Mouse (Mus musculus) liver, adult 2 months (tissue): ENCODE data around the gene I830077J02Rik. TPM values are rescaled to one million over a fixed set of nuclear protein-coding genes. Genes with fewer than 3 reads are reported as not detected.
A peak's percentile ranks its signal among the peaks of the same experiment; 100 is the strongest.

Experiments
- DNase-seq: peaks from one replicate; pipeline ENCODE4 v3.0.0-alpha.2; 2011; ENCODE audit warnings: low read depth, low spot score; ENCODE audit errors: extremely low read depth
- H3K27ac ChIP-seq: fragments of 200-500 bp; replicated peaks from 2 replicates; pipeline ENCODE4 v1.5.1; 2012; ENCODE audit warnings: low read depth, mild to moderate bottlenecking, control low read depth, inconsistent platforms, low read length; ENCODE audit not compliant: insufficient read depth
- H3K27me3 ChIP-seq: fragments of 200-500 bp; 2 replicates; pipeline ENCODE4 v1.6.1; 2012; ENCODE audit warnings: mild to moderate bottlenecking, moderate library complexity, low read length, inconsistent platforms; ENCODE audit not compliant: control insufficient read depth, insufficient read depth
- H3K36me3 ChIP-seq: fragments of 200-500 bp; 2 replicates; pipeline ENCODE4 v1.6.1; 2012; ENCODE audit warnings: low read length, inconsistent platforms; ENCODE audit not compliant: control insufficient read depth, insufficient read depth
- H3K4me1 ChIP-seq: fragments of 200-500 bp; 2 replicates; pipeline ENCODE4 v1.6.1; 2011; ENCODE audit warnings: low read length; ENCODE audit not compliant: control insufficient read depth, insufficient read depth
- H3K4me3 ChIP-seq: fragments of 200-500 bp; 2 replicates; pipeline ENCODE4 v1.5.1; 2011; ENCODE audit warnings: low read depth, mild to moderate bottlenecking, control low read depth, low read length, moderate library complexity; ENCODE audit not compliant: insufficient read depth
- H3K79me2 ChIP-seq: fragments of 200-500 bp; 2 replicates; pipeline ENCODE4 v1.6.1; 2012; ENCODE audit warnings: inconsistent platforms, mild to moderate bottlenecking, low read length, moderate library complexity; ENCODE audit not compliant: control insufficient read depth, insufficient read depth
- H3K9ac ChIP-seq: fragments of 200-500 bp; 2 replicates; pipeline ENCODE4 v1.6.1; 2012; ENCODE audit warnings: low read depth, mild to moderate bottlenecking, control low read depth, inconsistent platforms, low read length
- CTCF ChIP-seq: fragments of 200-500 bp; IDR thresholded peaks from 2 replicates; pipeline ENCODE4 v1.5.1; 2011; ENCODE audit warnings: low read depth, low read length, control low read depth
- POLR2A ChIP-seq: fragments of 200-500 bp; IDR thresholded peaks from 2 replicates; pipeline ENCODE4 v1.6.1; 2011; ENCODE audit warnings: low read length, control low read depth; ENCODE audit not compliant: insufficient read depth; ENCODE audit errors: extremely low read depth
- WGBS: fragments of 180-500 bp; shearing (Covaris S2); methylation state at CpG from one replicate; pipeline ENCODE4 v1.1.7; 2018; 5-methylcytosine and 5-hydroxymethylcytosine counted together
- polyA plus RNA-seq: library from polyadenylated mRNA; depleted of rRNA; stranded (reverse); fragments of >200 nt; gene quantifications from 2 replicates; pipeline ENCODE4 v1.2.3, GENCODE M21; 2012
- total RNA-seq: library from RNA; depleted of rRNA; stranded (reverse); fragments of >200 nt; gene quantifications from 2 replicates; pipeline ENCODE4 v1.2.3, GENCODE M21; 2014

I830077J02Rik gene
- total and polyA plus RNA-seq, 2 experiments: 0.39 to 0.55 TPM

- no peaks in the 10 kb centered on the region for H3K36me3 ChIP-seq
- no peak overlapping the region for H3K4me3 ChIP-seq
- no peaks in the 10 kb centered on the region for H3K79me2 ChIP-seq
- H3K27ac ChIP-seq: no peak overlapping the region
- TF ChIP-seq CTCF: no peak
- no peak for TF ChIP-seq POLR2A
- peaks cover 2% of the 10 kb centered on the region; the same call in 1 of the 2 replicates for H3K4me1 ChIP-seq
- 47% methylated on average over 3 of the region's 3 CpGs for WGBS
- H3K9ac ChIP-seq: no peak overlapping the region
- peak; percentile 83 for DNase-seq
- no peaks in the 10 kb centered on the region for H3K27me3 ChIP-seq
These were observed 43.5 kb downstream of the I830077J02Rik start for GRCm38 (mm10) chr3:105888961-105889360.

GRCm38 (mm10) chr3:105883111-105883510 lies 49.4 kb downstream of the I830077J02Rik start:
- H3K27ac ChIP-seq: no peak overlapping the region

DNA sequence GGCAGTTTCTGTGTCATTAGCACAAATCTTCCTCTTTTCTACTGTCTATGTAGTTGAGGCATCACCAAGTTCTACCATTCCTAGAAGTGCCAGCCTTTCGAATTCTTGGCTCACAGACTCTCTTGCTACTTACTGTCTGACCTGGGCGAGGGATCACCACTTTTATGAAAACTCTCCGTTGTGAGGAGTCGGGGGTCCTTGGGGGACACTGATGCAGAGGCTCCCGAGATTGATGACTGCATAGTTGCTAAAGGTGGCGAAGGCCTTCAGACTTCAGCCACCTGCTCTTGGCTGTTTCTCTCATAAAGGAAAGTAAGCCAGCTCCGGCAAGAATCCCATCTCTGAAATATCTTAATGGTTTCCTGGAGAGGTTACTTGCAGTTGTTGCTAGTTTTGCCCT lies 50.4 kb downstream of the I830077J02Rik start:
- Histone ChIP-seq H3K9ac (no peak overlapping the region), H3K79me2 (no peaks in the 10 kb centered on the region), H3K4me1 (no peaks in the 10 kb centered on the region; the same call in 1 of the 2 replicates), H3K4me3 (no peak overlapping the region), H3K27me3 (no peaks in the 10 kb centered on the region), H3K27ac (no peak overlapping the region), H3K36me3 (no peaks in the 10 kb centered on the region)
- DNase-seq: no peak
- WGBS: 92% methylated on average over 7 of the region's 7 CpGs
- TF ChIP-seq CTCF: no peak
- TF ChIP-seq POLR2A: no peak

More at GRCm38 (mm10) chr3:105883111-105883510, 49.4 kb downstream of the I830077J02Rik start:
- Histone ChIP-seq H3K4me1 (no peaks in the 10 kb centered on the region; the same call in 1 of the 2 replicates), H3K27me3 (no peaks in the 10 kb centered on the region), H3K4me3 (no peak overlapping the region), H3K36me3 (no peaks in the 10 kb centered on the region), H3K9ac (no peak overlapping the region), H3K79me2 (no peaks in the 10 kb centered on the region)
- no peak for DNase-seq
- 100% methylated on average over 2 of the region's 2 CpGs for WGBS
- no peak for TF ChIP-seq POLR2A
- TF ChIP-seq CTCF: no peak

- H3K4me3 ChIP-seq: no peak overlapping the region
- DNase-seq: no peak
- no peaks in the 10 kb centered on the region for H3K79me2 ChIP-seq
- no peak overlapping the region for H3K9ac ChIP-seq
- no peaks in the 10 kb centered on the region for H3K27me3 ChIP-seq
- H3K27ac ChIP-seq: no peak overlapping the region
- TF ChIP-seq POLR2A: no peak
- no peak for TF ChIP-seq CTCF
- WGBS: 67% methylated on average over 3 of the region's 3 CpGs
- H3K4me1 ChIP-seq: no peaks in the 10 kb centered on the region; the same call in 1 of the 2 replicates
- no peaks in the 10 kb centered on the region for H3K36me3 ChIP-seq
These were observed 52.0 kb downstream of the I830077J02Rik start for GRCm38 (mm10) chr3:105880419-105880818.

- H3K27ac ChIP-seq: no peak overlapping the region
- TF ChIP-seq CTCF (no peak), POLR2A (no peak)
- WGBS: 92% methylated on average over 8 of the region's 8 CpGs
- no peak overlapping the region for H3K9ac ChIP-seq
- no peaks in the 10 kb centered on the region for H3K36me3 ChIP-seq
- no peaks in the 10 kb centered on the region for H3K79me2 ChIP-seq
- no peak overlapping the region for H3K4me3 ChIP-seq
- DNase-seq: no peak
- H3K4me1 ChIP-seq: no peaks in the 10 kb centered on the region; the same call in 1 of the 2 replicates
- no peaks in the 10 kb centered on the region for H3K27me3 ChIP-seq
These were observed 53.7 kb downstream of the I830077J02Rik start for GRCm38 (mm10) chr3:105878751-105879150.

GRCm38 (mm10) chr3:105877919-105878318 lies 54.5 kb downstream of the I830077J02Rik start:
- TF ChIP-seq CTCF (no peak), POLR2A (no peak)
- H3K4me1 ChIP-seq: no peaks in the 10 kb centered on the region; the same call in 1 of the 2 replicates
- no peaks in the 10 kb centered on the region for H3K36me3 ChIP-seq
- WGBS: 93% methylated on average over 2 of the region's 2 CpGs
- 0 out of 2 replicates have a peak overlapping the region, but pooled peaks have one; percentile 35 for H3K27ac ChIP-seq
- no peaks in the 10 kb centered on the region for H3K79me2 ChIP-seq
- H3K27me3 ChIP-seq: no peaks in the 10 kb centered on the region
- H3K9ac ChIP-seq: no peak overlapping the region
- H3K4me3 ChIP-seq: no peak overlapping the region
- DNase-seq: no peak
